Mouse (Mus musculus) kidney, adult 2 months (tissue): ENCODE measurements around the gene Sec16a. TPM values are rescaled to one million over a fixed set of nuclear protein-coding genes. Genes with fewer than 3 reads are reported as not detected.
A peak's percentile ranks its signal among the peaks of the same experiment; 100 is the strongest.

ENCODE experiments used
- DNase-seq: peaks from one replicate; pipeline ENCODE4 v3.0.0; 2021
- H3K27ac ChIP-seq: fragments of 200-500 bp; 2 replicates; pipeline ENCODE4 v1.5.1; 2012; ENCODE audit warnings: low read depth, low read length, control low read depth, inconsistent platforms; ENCODE audit not compliant: insufficient read depth
- H3K27me3 ChIP-seq: fragments of 200-500 bp; replicated peaks from 2 replicates; pipeline ENCODE4 v1.6.1; 2012; ENCODE audit warnings: mild to moderate bottlenecking, moderate library complexity, low read length, inconsistent platforms; ENCODE audit not compliant: control insufficient read depth, insufficient read depth
- H3K36me3 ChIP-seq: fragments of 200-500 bp; 2 replicates; pipeline ENCODE4 v1.6.1; 2012; ENCODE audit warnings: mild to moderate bottlenecking, moderate library complexity, low read length, inconsistent platforms; ENCODE audit not compliant: control insufficient read depth, insufficient read depth
- H3K4me1 ChIP-seq: fragments of 200-500 bp; 2 replicates; pipeline ENCODE4 v1.6.1; 2011; ENCODE audit warnings: low read length; ENCODE audit not compliant: control insufficient read depth, insufficient read depth
- H3K4me3 ChIP-seq: fragments of 200-500 bp; 2 replicates; pipeline ENCODE4 v1.5.1; 2011; ENCODE audit warnings: mild to moderate bottlenecking, low read depth, low read length, control low read depth; ENCODE audit not compliant: insufficient read depth
- CTCF ChIP-seq: fragments of 200-500 bp; conservative IDR thresholded peaks from 2 replicates; pipeline ENCODE4 v1.5.1; 2011; ENCODE audit warnings: low read depth, mild to moderate bottlenecking, control low read depth, low read length, moderate library complexity, mixed read lengths; ENCODE audit not compliant: insufficient read depth, insufficient read length
- POLR2A ChIP-seq: fragments of 200-500 bp; IDR thresholded peaks from one replicate; pipeline ENCODE4 v1.6.1; 2011; ENCODE audit warnings: low read depth, low read length, control low read depth
- WGBS: fragments of 180-500 bp; shearing (Covaris S2); methylation state at CpG from one replicate; pipeline ENCODE4 v1.1.7; 2018; 5-methylcytosine and 5-hydroxymethylcytosine counted together
- polyA plus RNA-seq: library from polyadenylated mRNA; depleted of rRNA; stranded (reverse); fragments of >200 nt; gene quantifications from 2 replicates; pipeline ENCODE4 v1.2.3, GENCODE M21; 2012; rRNA removed

Sec16a gene
- polyA plus RNA-seq, 1 experiment: 71.1 TPM

DNA sequence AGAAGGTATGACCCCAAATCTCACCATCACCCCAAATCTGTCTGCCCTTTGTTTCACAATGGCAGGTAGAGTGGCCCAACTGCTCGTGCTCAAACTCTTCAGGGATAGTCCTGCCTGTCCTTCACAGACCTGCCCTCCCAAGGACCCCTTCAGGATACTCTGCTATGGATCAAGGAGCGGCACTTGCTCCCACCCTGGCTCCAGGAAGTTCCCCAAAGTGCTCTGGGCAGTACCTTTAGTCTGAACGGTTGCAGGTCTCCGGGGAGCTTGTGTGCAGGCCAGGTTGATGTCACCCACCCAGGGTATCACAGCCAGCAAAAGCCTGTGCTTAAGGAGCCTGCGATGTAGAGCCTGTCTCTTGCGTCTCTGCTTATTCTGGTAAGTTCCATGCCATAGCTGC, 77.1 kb downstream of the Sec16a start:
- WGBS: 95% methylated on average over 6 of the region's 6 CpGs
- Histone ChIP-seq H3K27ac (no peak overlapping the region), H3K4me1 (no peaks in the 10 kb centered on the region), H3K27me3 (no peaks in the 10 kb centered on the region), H3K4me3 (no peak overlapping the region), H3K36me3 (no peaks in the 10 kb centered on the region)
- no peak for TF ChIP-seq CTCF
- no peak for TF ChIP-seq POLR2A
- DNase-seq: no peak

DNA sequence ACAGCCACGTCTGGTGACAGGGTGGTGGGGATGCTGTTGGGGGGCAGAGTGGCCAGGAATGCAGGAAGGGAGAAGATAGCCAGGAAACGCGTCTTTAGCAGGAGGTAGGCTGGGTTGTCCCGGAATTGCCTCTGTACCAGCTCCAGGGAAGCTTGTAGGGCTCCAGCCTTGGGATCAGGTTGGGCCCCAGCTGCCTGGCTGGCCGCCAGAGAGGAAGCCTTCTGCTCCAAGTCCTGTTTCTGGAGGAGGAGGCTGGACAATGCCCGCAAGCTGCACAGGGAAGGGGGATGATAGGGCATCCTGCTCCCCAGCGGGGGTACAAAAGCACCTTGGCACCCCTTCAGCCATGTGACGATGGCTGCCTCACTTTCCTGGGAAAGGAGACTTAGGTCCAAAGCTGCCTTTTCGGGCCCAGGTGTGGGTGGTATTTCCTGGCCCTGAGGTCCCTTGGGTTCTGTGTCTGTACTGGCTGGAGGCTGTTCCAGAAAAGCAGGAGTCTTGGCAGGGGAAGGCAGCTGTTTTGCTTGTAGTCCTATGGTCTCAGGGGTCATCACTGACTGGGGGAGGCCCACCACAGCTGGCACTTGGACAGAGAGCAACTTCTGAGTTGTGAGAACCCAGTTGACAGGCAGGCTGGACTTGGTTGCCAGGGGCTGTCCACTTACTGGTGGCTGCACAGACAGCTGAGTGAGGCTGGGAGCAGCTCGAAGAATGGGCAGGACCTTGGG, 80.1 kb downstream of the Sec16a start:
- Histone ChIP-seq H3K4me3 (no peak overlapping the region), H3K4me1 (no peaks in the 10 kb centered on the region), H3K36me3 (no peaks in the 10 kb centered on the region), H3K27ac (no peak overlapping the region), H3K27me3 (no peaks in the 10 kb centered on the region)
- 60% methylated on average over 10 of the region's 10 CpGs for WGBS
- TF ChIP-seq CTCF (no peak), POLR2A (no peak)
- peak; percentile 72 for DNase-seq

DNA sequence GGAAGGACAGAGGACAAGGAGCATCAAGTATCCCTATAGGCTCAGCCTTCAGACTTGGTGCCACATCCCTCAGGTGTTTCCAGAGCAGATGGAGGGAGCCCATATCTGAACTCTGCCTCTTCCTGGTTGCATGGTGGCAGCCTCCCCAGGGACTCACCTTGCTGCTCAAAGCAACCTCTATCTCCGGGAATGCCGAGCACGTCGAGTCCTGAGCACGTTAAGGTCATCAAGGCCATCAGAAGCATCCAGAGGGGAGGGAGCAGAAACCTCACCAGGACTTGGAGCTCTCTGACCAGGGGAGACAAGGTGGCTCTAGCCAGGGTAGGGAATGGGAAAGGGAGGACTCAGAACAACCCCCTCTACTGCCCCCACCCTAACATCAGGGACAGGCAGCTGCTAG, 81.5 kb downstream of the Sec16a start:
- DNase-seq: no peak
- Histone ChIP-seq H3K4me1 (no peaks in the 10 kb centered on the region), H3K36me3 (no peaks in the 10 kb centered on the region), H3K4me3 (no peak overlapping the region), H3K27ac (no peak overlapping the region), H3K27me3 (no peaks in the 10 kb centered on the region)
- WGBS: 76% methylated on average over 5 of the region's 5 CpGs
- TF ChIP-seq CTCF (no peak), POLR2A (no peak)

DNA sequence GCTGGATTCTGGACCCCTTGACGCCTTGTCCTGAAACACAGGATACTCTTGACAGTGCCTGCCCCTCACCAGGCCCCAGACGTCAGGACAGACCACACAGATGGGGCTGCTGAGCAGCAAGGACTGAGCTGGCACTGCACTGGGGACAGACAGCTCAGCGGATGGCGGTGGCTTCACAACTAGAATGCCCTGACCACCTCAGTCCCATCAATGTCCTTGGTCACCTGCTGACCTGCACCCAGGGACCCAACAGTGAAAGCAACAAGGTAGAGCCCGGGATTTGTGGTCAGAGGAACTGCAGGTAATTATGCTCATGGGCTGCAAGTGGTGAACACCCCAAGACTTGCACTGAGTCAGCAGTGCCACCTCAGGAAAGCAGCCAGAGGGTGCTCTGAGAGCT, 82.0 kb downstream of the Sec16a start:
- H3K36me3 ChIP-seq: no peaks in the 10 kb centered on the region

GRCm38 (mm10) chr2:26360772-26361171, 84.2 kb downstream of the Sec16a start, which contains the start of gene Card9:
Gene Card9, minus strand, starts transcription at chr2:26360918.
- Histone ChIP-seq H3K4me3 (no peak within 1 kb of the TSS), H3K27ac (no peak within 1 kb of the TSS), H3K36me3 (no peaks in the 10 kb centered on the region), H3K4me1 (peaks cover 4% of the 10 kb centered on the region; the same call in 1 of the 2 replicates), H3K27me3 (no peaks in the 10 kb centered on the region)
- no peak for TF ChIP-seq POLR2A
- no peak for DNase-seq
- WGBS: 45% methylated on average over 3 of the region's 3 CpGs

More for the DNA sequence above, 82.0 kb downstream of the Sec16a start:
- no peak overlapping the region for H3K4me3 ChIP-seq
- no peaks in the 10 kb centered on the region for H3K27me3 ChIP-seq
- H3K27ac ChIP-seq: no peak overlapping the region
- WGBS: 88% methylated on average over 5 of the region's 5 CpGs
- no peak for DNase-seq
- no peaks in the 10 kb centered on the region; the same call in 1 of the 2 replicates for H3K4me1 ChIP-seq
- TF ChIP-seq CTCF (no peak), POLR2A (no peak)

- Histone ChIP-seq H3K4me1 (peaks cover 4% of the 10 kb centered on the region; the same call in 1 of the 2 replicates), H3K4me3 (no peak overlapping the region), H3K27me3 (no peaks in the 10 kb centered on the region), H3K36me3 (no peaks in the 10 kb centered on the region), H3K27ac (no peak overlapping the region)
- 72% methylated on average over 6 of the region's 6 CpGs for WGBS
- TF ChIP-seq CTCF (no peak), POLR2A (no peak)
- no peak for DNase-seq
Measured at GRCm38 (mm10) chr2:26359983-26360382, 85.0 kb downstream of the Sec16a start.

Other genes with a start within 250 kb of the Sec16a start
- gene Lhx3, start 236.9 kb downstream of the Sec16a start, polyA plus RNA-seq: not detected in 2 replicates
- 15.3 and 16.5 TPM in 2 replicates for gene Qsox2, start 207.7 kb downstream of the Sec16a start, polyA plus RNA-seq
- gene Ccdc187, start 150.7 kb downstream of the Sec16a start, polyA plus RNA-seq: 0.02 and 0.12 TPM in 2 replicates
- gene Gpsm1, start 129.7 kb downstream of the Sec16a start, polyA plus RNA-seq: 9.3 and 13.1 TPM in 2 replicates
- 26.9 and 28.8 TPM in 2 replicates for gene Dnlz, start 93.1 kb downstream of the Sec16a start, polyA plus RNA-seq
- gene Card9, start 84.3 kb downstream of the Sec16a start, polyA plus RNA-seq: 2.1 and 2.5 TPM in 2 replicates
- gene Snapc4, start 64.6 kb downstream of the Sec16a start, polyA plus RNA-seq: 21.9 and 25.2 TPM in 2 replicates
- gene Entr1, start 55.9 kb downstream of the Sec16a start, polyA plus RNA-seq: 102 and 110 TPM in 2 replicates
- gene Pmpca, start 55.9 kb downstream of the Sec16a start, polyA plus RNA-seq: 50.6 and 54.0 TPM in 2 replicates
- gene Inpp5e, start 36.0 kb downstream of the Sec16a start, polyA plus RNA-seq: 28.2 and 37.5 TPM in 2 replicates
- gene Notch1, start 71.4 kb upstream of the Sec16a start, polyA plus RNA-seq: 16.1 and 17.7 TPM in 2 replicates
- 297 and 304 TPM in 2 replicates for gene Egfl7, start 134.8 kb upstream of the Sec16a start, polyA plus RNA-seq
- not detected in 2 replicates for gene Gm20532, start 141.4 kb upstream of the Sec16a start, polyA plus RNA-seq
- 165 and 192 TPM in 2 replicates for gene Agpat2, start 159.2 kb upstream of the Sec16a start, polyA plus RNA-seq
- gene Fam69b, start 183.2 kb upstream of the Sec16a start, polyA plus RNA-seq: 12.2 and 14.5 TPM in 2 replicates
- 0.34 TPM in 1 of 2 replicates, not detected in the other for gene Lcn4, start 226.1 kb upstream of the Sec16a start, polyA plus RNA-seq